Mouse (Mus musculus) myocyte (in vitro differentiated cells): ENCODE measurements at regions not wholly inside any gene's neighbourhood (a gene's known extent, or its start where the extent isn't known, plus 50 kb on each side); places are given as distances from the start of the nearest gene placed in this dataset.

Source experiments
- CEBPB ChIP-seq: IDR thresholded peaks from 2 replicates; pipeline ENCODE4 v1.6.1; 2011; ENCODE audit warnings: mild to moderate bottlenecking, moderate library complexity; ENCODE audit not compliant: poor library complexity, insufficient read depth, severe bottlenecking
- E2F4 ChIP-seq: IDR thresholded peaks from one replicate; pipeline ENCODE4 v1.6.1; 2011; ENCODE audit warnings: mild to moderate bottlenecking, control low read depth, moderate library complexity; ENCODE audit not compliant: insufficient read depth
- MAX ChIP-seq: IDR thresholded peaks from one replicate; pipeline ENCODE4 v1.6.1; 2011; ENCODE audit warnings: low read depth, mild to moderate bottlenecking, control low read depth
- MYOD1 ChIP-seq, 3 experiments: IDR thresholded peaks; one replicate each; pipeline ENCODE4 v1.6.1; 2011; ENCODE audit warnings: control low read depth in 2 of 3, low read depth in 2 of 3, mild to moderate bottlenecking in 2 of 3, moderate library complexity in 1 of 3; ENCODE audit not compliant: insufficient read length in 2 of 3, control insufficient read depth in 1 of 3
- MYOG ChIP-seq, 3 experiments: IDR thresholded peaks; one replicate each; pipeline ENCODE4 v1.6.1; 2011; ENCODE audit warnings: control low read depth in 2 of 3, low read depth in 2 of 3, mild to moderate bottlenecking in 2 of 3; ENCODE audit not compliant: insufficient read length in 2 of 3, control insufficient read depth in 1 of 3, insufficient read depth in 1 of 3
- POLR2A ChIP-seq: IDR thresholded peaks from one replicate; pipeline ENCODE4 v1.6.1; 2011; ENCODE audit warnings: low read depth, mild to moderate bottlenecking, control low read depth, moderate library complexity; ENCODE audit not compliant: insufficient read length
- REST ChIP-seq: IDR thresholded peaks from one replicate; pipeline ENCODE4 v1.6.1; 2011; ENCODE audit warnings: mild to moderate bottlenecking, control low read depth, moderate library complexity; ENCODE audit not compliant: insufficient read depth, insufficient read length
- TCF12 ChIP-seq: IDR thresholded peaks from one replicate; pipeline ENCODE4 v1.6.1; 2011; ENCODE audit warnings: mild to moderate bottlenecking, control low read depth; ENCODE audit not compliant: poor library complexity, insufficient read depth, severe bottlenecking
- USF1 ChIP-seq: IDR thresholded peaks from one replicate; pipeline ENCODE4 v1.6.1; 2011; ENCODE audit warnings: low read depth, mild to moderate bottlenecking, control low read depth, moderate library complexity

- TF ChIP-seq POLR2A (no peak), E2F4 (no peak), TCF12 (no peak), REST (no peak), USF1 (no peak), MAX (no peak), CEBPB (no peak), MYOD1 (IDR thresholded peaks at IDR 0.05; ENCODE audit: control insufficient read depth in 1 of 3, insufficient read length in 2 of 3, low read depth in 2 of 3) (no peak), MYOG (IDR thresholded peaks at IDR 0.05; ENCODE audit: control insufficient read depth in 1 of 3, insufficient read depth in 1 of 3, insufficient read length in 2 of 3, low read depth in 2 of 3) (no peak)
Measured at GRCm38 (mm10) chr3:68790466-68790865, 78.9 kb upstream of the 1110032F04Rik start.
